Mouse (Mus musculus) monocyte, adult 2 months (primary cell): ENCODE data around the gene Eno1.

ENCODE experiments used
- DNase-seq, 2 experiments: peaks; one replicate each; pipeline ENCODE4 v3.0.0; 2022; ENCODE audit warnings: low spot score in 2 of 2, low read depth in 1 of 2

Gene Eno1

GRCm38 (mm10) chr4:150226818-150227688 is 9.5 kb upstream of the Eno1 start:
- no peak for DNase-seq

DNA sequence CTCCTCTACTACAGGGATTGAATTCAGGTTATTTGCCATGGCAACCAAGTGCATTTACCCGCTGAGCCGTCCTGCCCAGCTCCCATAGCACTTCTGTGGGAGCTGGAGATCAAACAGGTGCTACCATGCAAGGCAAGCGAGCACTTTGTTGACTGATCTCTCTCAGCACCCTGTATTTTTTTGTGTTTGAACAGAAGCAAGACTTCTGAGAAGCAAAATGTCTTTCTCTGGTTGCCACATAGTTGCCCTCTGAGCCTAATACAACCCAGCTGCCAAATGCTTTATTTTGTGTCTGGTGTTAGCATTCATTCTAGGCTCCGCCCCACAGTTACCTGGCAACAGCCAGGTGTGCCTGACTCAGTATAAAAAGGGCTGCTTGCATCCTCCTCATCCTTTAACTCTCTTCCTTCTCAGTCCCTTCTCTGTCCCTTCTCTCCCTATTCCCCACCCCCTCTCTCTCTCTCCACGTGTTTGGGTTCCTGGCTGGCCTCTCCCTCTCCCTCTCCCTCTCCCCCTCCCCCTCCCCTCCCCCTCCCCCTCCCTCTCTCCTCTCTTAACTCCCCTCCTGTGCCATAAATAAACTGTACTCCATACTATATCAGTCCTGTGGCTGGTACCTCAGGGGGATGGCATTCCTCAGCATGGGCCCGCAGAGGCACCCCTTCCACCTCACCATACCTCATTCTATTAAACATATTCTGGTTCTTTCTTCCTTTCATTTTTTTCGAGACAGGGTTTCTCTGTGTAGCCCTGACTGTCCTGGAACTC is 7.8 kb upstream of the Eno1 start:
- DNase-seq, result no peak

DNA sequence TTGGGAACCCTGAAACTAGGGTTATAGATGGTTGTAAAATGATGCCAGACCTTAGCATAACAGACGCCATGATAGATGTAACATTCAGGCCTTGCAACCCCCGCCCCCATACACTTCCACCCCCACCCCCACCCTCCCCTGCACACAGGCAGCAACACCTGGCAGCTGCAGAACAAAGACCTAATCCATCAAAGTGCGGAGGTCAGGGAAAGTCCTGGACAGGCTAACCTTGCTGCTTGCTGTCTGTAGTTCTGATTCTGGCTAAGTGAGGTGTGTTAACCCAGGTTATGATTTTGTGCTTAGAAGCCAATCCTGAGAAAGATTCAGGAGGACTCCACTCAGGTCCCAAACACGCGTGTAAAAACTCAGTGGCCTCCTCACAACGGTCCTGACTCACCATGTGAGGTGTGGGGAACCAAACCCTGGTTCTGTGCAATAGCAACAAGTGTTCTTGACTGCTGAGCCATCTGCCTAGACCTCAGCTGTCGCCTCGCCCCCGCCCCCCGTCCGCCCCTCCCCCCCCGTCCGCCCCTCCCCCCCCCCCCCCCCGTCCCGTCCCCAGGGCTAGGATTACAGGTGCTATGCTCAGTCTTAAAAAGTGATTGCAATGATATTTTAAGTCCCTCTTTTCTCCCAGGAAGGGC is 6.7 kb upstream of the Eno1 start:
- no peak for DNase-seq

GRCm38 (mm10) chr4:150230460-150231407 is 5.8 kb upstream of the Eno1 start:
- no peak for DNase-seq

- no peak for DNase-seq
Measured at GRCm38 (mm10) chr4:150231871-150232270, 4.7 kb upstream of the Eno1 start.

GRCm38 (mm10) chr4:150234599-150235327 is 1.8 kb upstream of the Eno1 start:
- no peak for DNase-seq

GRCm38 (mm10) chr4:150235585-150235984 is 936 bp upstream of the Eno1 start:
- DNase-seq, result no peak

DNA sequence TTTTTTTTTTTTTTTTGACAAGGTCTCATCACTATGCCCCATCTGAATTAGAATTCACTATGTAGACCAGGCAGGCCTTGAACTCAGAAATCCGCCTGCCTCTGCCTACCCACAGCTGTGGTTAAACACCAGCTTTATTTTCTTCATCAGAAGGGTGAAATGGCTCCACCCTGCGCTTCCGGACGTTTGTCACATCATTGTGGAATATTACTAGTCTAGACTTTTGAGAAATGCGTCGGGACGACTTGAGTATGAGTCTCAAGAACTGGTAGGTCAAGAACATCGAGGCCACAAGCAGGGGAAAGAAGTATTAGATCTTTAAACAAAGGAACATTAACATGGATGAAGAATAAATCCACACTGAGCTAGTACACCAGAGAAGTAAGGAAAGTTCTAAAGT is 490 bp upstream of the Eno1 start:
- no peak for DNase-seq

GRCm38 (mm10) chr4:150237636-150238361 is 1.3 kb downstream of the Eno1 start:
- DNase-seq, result no peak

DNA sequence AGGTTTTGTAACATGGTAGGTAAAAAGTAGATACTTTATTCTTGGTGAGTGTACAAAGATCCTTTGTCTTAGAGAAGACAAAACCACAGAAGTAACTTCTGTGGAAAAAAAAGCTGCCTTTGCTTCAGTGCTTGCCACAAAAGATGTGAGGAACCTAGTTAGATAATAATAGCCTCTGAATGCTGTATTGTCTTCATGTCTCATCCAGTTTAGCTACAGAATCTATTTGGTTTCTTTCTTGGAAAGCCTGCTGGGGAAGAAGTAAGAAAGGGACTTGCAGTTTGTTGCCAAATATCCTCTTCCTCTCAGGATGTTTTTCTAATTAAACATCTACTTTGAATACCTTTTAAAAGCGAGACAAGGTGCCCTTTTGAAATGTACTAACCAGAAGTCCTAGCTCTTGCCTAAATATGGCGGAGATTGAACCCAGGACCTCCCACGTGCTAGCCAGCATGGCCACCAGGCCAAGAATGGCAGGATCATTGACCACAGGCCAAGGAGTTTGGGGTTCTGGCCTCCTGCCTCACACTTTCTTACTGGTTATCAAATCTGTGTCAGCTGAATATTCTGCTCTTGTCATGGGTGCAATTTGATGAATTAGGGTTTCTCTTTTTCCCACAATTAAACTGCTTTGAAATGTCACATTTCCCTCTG is 2.0 kb downstream of the Eno1 start:
- no peak for DNase-seq

DNA sequence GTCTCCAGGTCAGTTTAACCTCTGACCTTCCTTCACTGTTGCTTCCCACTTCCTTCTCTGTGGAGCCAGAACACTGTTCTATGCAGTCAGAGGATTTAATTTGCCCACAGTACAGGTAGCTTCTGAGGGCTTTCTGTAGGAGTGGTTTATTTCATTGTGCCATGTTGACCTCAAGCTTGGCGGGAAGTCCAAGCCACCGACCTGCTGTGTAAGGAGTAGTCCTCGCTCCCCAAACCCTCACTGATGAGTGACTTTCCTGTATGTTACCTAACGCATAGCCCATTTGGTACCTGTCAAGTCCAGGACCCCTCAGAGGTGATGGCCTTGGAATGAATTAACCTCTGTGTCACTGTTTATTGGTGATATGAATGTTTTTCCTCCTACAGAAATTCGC is 2.6 kb downstream of the Eno1 start:
- no peak for DNase-seq

DNA sequence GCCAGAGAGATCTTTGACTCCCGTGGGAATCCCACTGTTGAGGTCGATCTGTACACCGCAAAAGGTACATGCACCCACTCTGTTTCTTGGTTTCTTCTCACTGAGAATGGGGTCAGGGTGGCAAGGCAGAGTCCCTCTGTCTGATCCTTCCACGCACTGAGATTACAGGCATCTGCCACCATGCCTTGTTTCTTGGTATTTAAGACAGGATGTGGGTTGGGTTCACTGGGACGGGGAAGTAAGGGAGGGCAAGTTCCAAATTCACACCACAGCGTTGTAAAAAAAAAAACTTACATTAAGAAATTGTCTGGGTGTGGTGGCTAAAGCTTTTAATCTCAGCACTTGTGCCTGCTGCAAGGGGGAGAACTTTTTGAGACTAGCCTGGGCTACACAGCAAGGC is 3.0 kb downstream of the Eno1 start:
- no peak for DNase-seq

GRCm38 (mm10) chr4:150239951-150240368 is 3.4 kb downstream of the Eno1 start:
- DNase-seq, result peak in 1 of 2 experiments; percentile 71

DNA sequence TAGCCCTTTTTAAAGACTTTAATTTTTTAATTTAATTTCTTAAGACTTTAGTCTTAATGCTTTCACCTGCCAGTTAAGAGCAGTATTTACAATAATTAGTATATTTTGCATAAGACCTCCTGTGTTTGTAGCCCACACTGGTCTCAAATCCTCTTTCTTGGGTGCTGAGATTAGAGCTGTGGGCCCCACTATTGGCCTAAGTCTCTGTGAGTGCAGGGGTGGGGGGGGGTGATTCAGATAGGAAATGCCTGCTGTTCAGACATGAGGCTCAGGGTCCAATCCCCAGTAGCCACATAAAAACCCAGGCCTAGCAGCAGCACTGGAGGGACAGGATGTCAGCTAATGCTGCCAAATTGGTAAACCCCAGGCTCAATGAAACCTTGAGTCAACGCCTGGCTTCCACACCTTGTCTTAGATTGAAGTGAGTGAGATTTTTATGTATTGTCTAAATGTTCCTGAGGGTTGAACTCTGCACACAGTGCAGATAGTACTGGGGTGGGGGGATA is 3.9 kb downstream of the Eno1 start:
- no peak for DNase-seq

GRCm38 (mm10) chr4:150241708-150242107 is 5.2 kb downstream of the Eno1 start:
- DNase-seq, result no peak

DNA sequence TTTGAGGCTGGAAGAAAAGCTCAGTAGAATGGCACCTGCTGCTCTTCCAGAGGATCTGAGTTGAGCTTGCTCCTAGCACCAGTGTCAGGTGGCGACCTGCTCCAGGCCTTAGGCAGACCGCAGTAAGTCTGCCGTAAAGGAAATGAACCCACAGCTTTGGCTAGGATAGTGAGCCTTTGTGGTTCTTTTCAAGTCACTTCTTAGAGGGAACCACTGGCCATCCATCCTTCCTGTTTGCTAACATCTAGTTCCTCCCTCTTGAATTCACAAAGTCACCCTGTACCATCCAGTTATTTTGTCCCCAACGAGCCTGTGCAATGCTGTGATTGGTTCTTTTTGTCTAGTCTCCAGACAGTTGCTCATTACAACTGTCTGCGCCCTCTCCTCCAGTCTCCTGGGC is 6.2 kb downstream of the Eno1 start:
- DNase-seq, result no peak

DNA sequence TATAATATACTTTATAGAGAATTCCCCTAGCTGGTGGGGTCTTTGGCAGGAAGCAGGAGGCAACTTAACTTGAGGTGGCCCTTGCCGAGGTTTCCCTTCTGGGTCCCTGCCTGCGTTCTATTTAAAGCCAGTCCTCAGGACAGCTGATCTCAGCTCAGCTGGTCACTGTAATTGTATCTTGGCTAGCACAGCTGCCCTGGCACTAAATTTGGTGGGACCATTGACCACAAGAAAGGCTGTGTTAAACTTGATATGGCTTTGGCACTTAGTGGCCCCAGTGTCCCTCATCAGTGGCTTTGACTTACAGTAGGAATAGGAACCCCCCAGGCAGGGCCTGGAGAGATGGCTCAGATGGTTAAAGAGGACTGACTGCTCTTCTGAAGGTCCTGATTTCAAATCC is 9.4 kb downstream of the Eno1 start:
- DNase-seq, result no peak

DNA sequence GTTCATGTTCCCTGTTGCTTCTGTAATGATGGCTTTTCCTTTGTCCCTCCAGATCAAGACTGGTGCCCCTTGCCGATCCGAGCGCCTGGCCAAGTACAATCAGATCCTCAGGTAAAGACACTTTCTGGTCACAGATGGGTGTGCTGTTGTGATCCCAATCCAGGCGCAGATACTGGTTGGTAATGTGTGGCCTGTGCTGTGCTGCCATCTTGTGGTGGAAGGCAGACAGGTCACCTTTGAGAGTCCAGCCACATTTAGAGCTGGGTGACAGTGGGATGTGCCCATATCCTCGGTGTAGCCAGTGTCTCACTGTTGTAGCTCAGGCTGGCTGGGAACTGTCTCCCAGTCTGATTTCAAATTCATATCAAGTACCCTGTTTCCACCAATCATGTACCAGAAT is 11.5 kb downstream of the Eno1 start:
- peak in 1 of 2 experiments; percentile 49 for DNase-seq

DNA sequence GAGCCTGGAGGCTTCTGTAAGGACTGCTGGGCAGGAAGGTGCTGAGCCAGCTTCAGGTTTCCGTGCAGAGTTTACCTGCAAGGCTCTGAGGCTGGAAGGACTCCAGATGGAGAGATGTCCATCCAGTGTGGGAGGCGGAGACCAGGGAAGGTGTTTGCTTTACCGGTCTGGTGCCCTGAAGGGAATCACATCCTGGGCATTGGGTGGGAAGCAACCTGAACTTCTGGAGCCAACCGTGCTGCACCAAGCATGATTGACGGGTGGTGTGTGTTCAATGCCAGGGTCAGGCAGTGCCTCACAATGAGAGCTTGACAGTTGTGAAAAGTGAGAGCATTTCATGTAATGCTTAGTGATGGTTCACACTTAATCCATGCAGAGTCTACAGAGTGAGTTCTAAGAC is 12.4 kb downstream of the Eno1 start:
- DNase-seq, result no peak
